Mouse (Mus musculus) embryonic facial prominence, embryonic 15.5 days (tissue): ENCODE results near the gene Hmgb2. TPM values are rescaled to one million over a fixed set of nuclear protein-coding genes. Genes with fewer than 3 reads are reported as not detected.

ENCODE experiments used
- ATAC-seq: fragments of 200-750 bp; cut with Nextera tagmentation; 2 replicates; pipeline ENCODE4 v1.8.0; 2017; ENCODE audit warnings: low read depth, moderate TSS enrichment; ENCODE audit not compliant: insufficient number of reproducible peaks, low FRiP score, low TSS enrichment
- H3K27ac ChIP-seq: fragments of 300-500 bp; sonication (generic); replicated peaks from 2 replicates; pipeline ENCODE4 v1.5.1; 2015; ENCODE audit warnings: mild to moderate bottlenecking, inconsistent platforms
- H3K27me3 ChIP-seq: fragments of 300-500 bp; sonication (generic); 2 replicates; pipeline ENCODE4 v1.6.1; 2015; ENCODE audit warnings: inconsistent platforms
- H3K36me3 ChIP-seq: fragments of 300-500 bp; sonication (generic); 2 replicates; pipeline ENCODE4 v1.6.1; 2015; ENCODE audit warnings: mild to moderate bottlenecking, inconsistent platforms
- H3K4me1 ChIP-seq: fragments of 300-500 bp; sonication (generic); 2 replicates; pipeline ENCODE4 v1.6.1; 2015; ENCODE audit warnings: inconsistent platforms
- H3K4me2 ChIP-seq: fragments of 300-500 bp; sonication (generic); replicated peaks from 2 replicates; pipeline ENCODE4 v1.6.1; 2015; ENCODE audit warnings: mild to moderate bottlenecking, inconsistent platforms
- H3K4me3 ChIP-seq: fragments of 300-500 bp; sonication (generic); replicated peaks from 2 replicates; pipeline ENCODE4 v1.5.1; 2015; ENCODE audit warnings: mild to moderate bottlenecking, inconsistent platforms
- H3K9ac ChIP-seq: fragments of 300-500 bp; sonication (generic); 2 replicates; pipeline ENCODE4 v1.6.1; 2015; ENCODE audit warnings: inconsistent platforms
- H3K9me3 ChIP-seq: fragments of 300-500 bp; sonication (generic); replicated peaks from 2 replicates; pipeline ENCODE4 v1.6.1; 2016; ENCODE audit warnings: inconsistent platforms
- WGBS: fragments of 180-500 bp; shearing (Covaris S2); methylation state at CpG from one replicate; pipeline ENCODE4 v1.1.7; 2015; 5-methylcytosine and 5-hydroxymethylcytosine counted together
- polyA plus RNA-seq: library from polyadenylated mRNA; unstranded; fragments of >200 nt; fragmentation: Nextera tagmentation; extraction: Ambion mirVana; gene quantifications from 2 replicates; pipeline ENCODE4 v1.2.1, GENCODE M21; 2015

Gene Hmgb2
- polyA plus RNA-seq = 277 and 280 TPM in 2 replicates

DNA sequence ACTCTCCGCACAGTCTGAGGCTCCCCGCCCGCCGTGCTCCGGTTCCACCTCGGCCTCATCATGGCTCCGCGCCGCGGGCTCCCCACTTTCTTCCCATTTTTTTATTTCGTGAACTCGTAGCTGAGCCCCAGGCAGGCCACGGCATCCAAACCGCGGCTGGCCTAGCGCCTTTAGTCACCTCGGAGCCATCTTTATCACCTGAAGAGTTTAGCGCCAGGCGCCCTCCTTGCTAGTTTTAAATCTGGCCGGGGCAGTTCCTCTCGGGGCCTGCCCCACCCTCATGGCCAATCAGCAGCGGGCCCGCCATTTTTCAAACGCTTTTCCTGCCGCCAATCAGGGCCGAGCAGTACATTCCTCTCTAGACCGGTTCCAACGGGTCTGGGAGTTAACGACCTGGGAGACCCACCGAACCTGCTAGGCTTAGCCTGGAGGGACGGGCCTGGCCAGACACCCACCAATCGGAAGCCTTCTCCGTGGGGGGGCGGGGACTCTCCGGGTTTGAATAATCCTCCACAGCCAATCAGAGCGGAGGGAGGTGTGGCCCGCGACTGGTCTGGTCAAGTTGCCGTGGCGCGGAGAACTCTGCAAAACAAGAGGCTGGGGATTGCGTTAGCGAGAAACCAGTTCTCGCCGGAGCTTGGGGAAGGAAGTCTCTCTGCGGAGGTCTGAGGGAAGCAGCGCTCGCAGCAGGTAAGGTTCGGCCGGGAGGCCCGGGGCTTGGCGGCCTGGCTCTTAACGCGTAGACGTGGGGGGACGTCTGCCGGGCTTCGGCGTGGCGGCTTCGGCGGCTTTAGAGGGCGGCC, at the start of gene Hmgb2:
Gene Hmgb2 (plus strand): TSS at position 592 of the 803 bp plus-strand sequence.
- Histone ChIP-seq H3K9me3 (no peaks in the 10 kb centered on the region), H3K27me3 (no peaks in the 10 kb centered on the region), H3K27ac (peak within 1 kb of the TSS; percentile 100), H3K36me3 (peaks cover 7% of the 10 kb centered on the region), H3K4me2 (peak within 1 kb of the TSS; percentile 96), H3K9ac (peak within 1 kb of the TSS; percentile 99), H3K4me3 (peak within 1 kb of the TSS; percentile 82), H3K4me1 (peaks cover 5% of the 10 kb centered on the region)
- under 1% methylated on average over 63 of the region's 63 CpGs for WGBS
- peak; percentile 100 for ATAC-seq

DNA sequence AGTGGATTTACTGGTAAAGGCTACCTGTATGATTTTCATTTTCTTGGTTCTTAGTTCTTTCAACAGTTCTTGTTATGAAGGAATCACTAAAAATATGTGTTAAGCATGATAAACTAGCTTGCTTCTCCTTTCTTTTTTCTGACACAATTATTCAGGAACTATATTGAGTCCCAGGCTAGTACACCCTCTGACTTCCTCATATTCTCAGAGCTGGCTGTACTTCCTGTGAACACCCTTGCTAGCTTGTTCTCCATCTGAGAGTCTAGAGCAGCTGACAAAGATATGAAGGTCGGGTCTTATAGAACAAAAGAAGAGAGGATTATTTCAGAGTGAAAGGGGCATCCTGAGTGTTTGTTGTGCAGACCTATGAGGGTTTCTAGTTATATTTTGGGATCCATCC, 48.9 kb upstream of the Hmgb2 start:
- 44% methylated on average over 1 of the region's 1 CpGs for WGBS
- ATAC-seq = no peak
- H3K9me3 ChIP-seq = no peaks in the 10 kb centered on the region
- H3K9ac ChIP-seq = no peak overlapping the region
- no peaks in the 10 kb centered on the region for H3K4me1 ChIP-seq
- no peaks in the 10 kb centered on the region for H3K27me3 ChIP-seq
- no peaks in the 10 kb centered on the region for H3K36me3 ChIP-seq
- H3K27ac ChIP-seq = no peak overlapping the region
- H3K4me3 ChIP-seq = no peak overlapping the region
- H3K4me2 ChIP-seq = no peak overlapping the region

DNA sequence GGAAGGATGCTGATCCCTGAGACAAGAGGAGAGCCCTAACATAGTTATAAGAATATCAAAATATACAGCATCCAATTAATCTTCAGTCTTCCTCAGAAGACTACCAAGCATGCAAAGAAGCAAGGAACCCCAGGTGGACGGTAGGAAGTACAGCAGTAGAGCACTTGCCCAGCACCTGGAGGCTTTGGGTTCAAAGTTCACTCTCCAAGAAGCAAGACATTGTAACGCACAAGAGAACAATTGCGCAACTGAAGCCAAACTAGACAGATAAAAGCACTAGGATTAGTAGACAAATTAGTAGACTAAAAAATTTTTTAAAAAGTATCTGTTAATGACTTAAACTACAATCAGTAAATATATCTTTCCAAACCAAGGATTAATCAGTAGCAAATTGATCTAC, 48.0 kb upstream of the Hmgb2 start:
- Histone ChIP-seq H3K27ac (no peak overlapping the region), H3K27me3 (no peaks in the 10 kb centered on the region), H3K4me2 (no peak overlapping the region), H3K36me3 (no peaks in the 10 kb centered on the region), H3K9me3 (no peaks in the 10 kb centered on the region), H3K9ac (no peak overlapping the region), H3K4me3 (no peak overlapping the region), H3K4me1 (peaks cover 3% of the 10 kb centered on the region; the same call in 1 of the 2 replicates)
- WGBS = 86% methylated on average over 3 of the region's 3 CpGs
- no peak for ATAC-seq

DNA sequence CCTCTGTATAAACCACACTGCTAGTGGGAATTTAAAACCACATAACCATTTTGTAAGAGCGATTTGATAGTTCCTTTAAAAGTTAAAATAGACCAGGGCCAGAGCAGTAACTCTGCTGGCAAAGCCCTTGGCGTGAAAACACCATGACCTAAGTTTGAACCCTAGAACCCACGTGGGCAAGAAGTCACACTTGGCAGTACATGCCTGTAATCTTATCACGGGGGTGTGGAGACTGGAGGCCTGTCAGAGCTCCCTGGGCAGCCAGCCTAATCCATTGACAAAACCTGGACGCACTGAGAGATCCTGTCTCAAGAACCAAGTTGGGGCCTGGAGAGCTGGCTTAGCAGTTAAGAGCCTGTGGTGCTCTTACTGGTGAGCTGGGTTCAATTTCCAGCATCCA, 43.1 kb upstream of the Hmgb2 start:
- H3K36me3 ChIP-seq = no peaks in the 10 kb centered on the region
- ATAC-seq = peak; percentile 73
- H3K9me3 ChIP-seq = no peaks in the 10 kb centered on the region
- WGBS = 46% methylated on average over 5 of the region's 5 CpGs
- H3K27ac ChIP-seq = no peak overlapping the region
- peaks cover 4% of the 10 kb centered on the region; the same call in 1 of the 2 replicates for H3K4me1 ChIP-seq
- no peaks in the 10 kb centered on the region for H3K27me3 ChIP-seq
- H3K4me2 ChIP-seq = no peak overlapping the region
- H3K9ac ChIP-seq = no peak overlapping the region
- H3K4me3 ChIP-seq = no peak overlapping the region

DNA sequence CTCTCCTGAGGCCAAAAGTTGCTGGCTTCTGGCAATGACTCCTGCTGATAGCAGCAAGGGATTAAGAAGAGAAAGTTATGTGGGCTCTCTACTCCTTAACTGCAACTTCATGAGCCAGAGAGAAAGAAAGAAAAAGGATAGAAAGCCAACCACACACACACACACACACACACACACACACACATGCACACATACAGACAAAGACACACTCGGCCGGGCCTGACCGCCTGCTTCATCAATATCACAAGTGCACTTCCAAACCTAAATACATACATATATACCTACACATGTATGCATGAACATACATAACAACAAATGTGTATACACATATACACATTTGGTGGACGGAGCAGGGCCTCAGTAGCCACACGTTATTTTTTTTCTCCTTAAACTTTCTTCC, 40.8 kb upstream of the Hmgb2 start:
- Histone ChIP-seq H3K4me3 (no peak overlapping the region), H3K4me2 (no peak overlapping the region), H3K4me1 (peaks cover 4% of the 10 kb centered on the region; the same call in 1 of the 2 replicates), H3K9ac (no peak overlapping the region), H3K36me3 (no peaks in the 10 kb centered on the region), H3K9me3 (no peaks in the 10 kb centered on the region), H3K27me3 (no peaks in the 10 kb centered on the region), H3K27ac (no peak overlapping the region)
- ATAC-seq = no peak
- 94% methylated on average over 5 of the region's 5 CpGs for WGBS

DNA sequence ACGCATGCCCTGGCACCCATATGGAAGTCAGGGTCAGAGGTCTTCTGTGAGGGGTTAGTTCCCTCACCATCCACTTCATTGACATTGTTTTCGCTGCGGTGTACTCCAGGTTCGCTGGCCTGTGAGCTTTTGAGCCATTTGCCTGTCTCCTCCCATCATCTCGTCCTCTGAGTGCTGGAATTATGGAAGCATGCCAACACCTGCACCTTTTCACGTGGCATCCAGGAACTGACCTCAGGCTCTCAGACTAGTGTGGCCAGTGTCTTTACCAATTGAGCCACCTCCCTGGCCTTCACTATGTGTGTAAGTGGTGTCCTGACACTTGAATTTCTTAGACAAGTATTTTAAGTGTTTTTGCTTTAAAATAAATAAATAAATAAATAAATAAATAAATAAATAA, 38.0 kb upstream of the Hmgb2 start:
- WGBS = 68% methylated on average over 6 of the region's 6 CpGs
- Histone ChIP-seq H3K27ac (no peak overlapping the region), H3K9ac (no peak overlapping the region), H3K27me3 (no peaks in the 10 kb centered on the region), H3K4me1 (peaks cover 2% of the 10 kb centered on the region; the same call in 1 of the 2 replicates), H3K4me3 (no peak overlapping the region), H3K9me3 (no peaks in the 10 kb centered on the region), H3K36me3 (no peaks in the 10 kb centered on the region), H3K4me2 (no peak overlapping the region)
- ATAC-seq = no peak

DNA sequence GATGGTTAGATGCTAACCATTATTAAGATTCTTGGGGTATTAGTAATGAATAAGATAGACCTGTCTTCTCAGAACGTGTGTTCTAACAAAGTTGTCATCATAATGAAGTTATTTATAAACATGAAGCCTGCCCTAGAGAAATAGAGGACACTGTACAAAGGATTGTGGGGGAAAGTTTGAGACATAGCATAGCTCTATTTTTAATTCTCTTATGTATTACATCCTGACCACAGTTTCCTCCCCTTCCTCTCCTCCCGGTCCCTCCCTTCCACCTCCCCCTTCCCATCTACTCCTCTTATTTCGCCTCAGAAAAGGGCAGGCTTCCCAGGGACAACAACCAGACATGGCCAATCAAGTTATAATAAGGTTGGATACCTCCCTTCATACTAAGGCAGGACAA, 33.3 kb upstream of the Hmgb2 start:
- Histone ChIP-seq H3K36me3 (peaks cover 14% of the 10 kb centered on the region), H3K9me3 (no peaks in the 10 kb centered on the region), H3K4me1 (no peaks in the 10 kb centered on the region), H3K4me2 (no peak overlapping the region), H3K27ac (no peak overlapping the region), H3K9ac (no peak overlapping the region), H3K27me3 (no peaks in the 10 kb centered on the region), H3K4me3 (no peak overlapping the region)
- WGBS = 45% methylated on average over 3 of the region's 3 CpGs
- ATAC-seq = no peak

DNA sequence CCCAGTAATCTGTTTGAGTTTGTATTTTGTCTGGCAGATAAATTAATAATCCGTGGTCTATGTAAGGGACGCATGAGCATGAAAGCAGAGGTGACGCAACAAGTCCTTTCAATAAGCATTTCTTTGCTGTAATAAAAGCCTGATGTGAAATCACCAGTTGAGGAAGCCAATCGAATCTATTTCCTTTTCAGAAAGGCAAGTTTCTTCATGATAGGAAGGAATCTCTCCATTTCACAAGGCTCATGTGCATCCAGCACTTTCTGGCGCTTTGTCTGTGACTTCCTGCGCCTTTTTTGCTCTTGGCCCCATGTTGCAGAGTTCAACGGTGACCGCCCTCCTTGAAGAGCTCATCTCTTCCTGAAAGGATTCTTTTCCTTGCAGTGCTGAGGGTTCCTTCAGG, 32.0 kb upstream of the Hmgb2 start:
- peaks cover 14% of the 10 kb centered on the region for H3K36me3 ChIP-seq
- H3K4me3 ChIP-seq = no peak overlapping the region
- no peaks in the 10 kb centered on the region for H3K9me3 ChIP-seq
- H3K9ac ChIP-seq = no peak overlapping the region
- WGBS = 83% methylated on average over 8 of the region's 8 CpGs
- ATAC-seq = no peak
- no peak overlapping the region for H3K27ac ChIP-seq
- H3K4me2 ChIP-seq = no peak overlapping the region
- no peaks in the 10 kb centered on the region for H3K4me1 ChIP-seq
- H3K27me3 ChIP-seq = no peaks in the 10 kb centered on the region

DNA sequence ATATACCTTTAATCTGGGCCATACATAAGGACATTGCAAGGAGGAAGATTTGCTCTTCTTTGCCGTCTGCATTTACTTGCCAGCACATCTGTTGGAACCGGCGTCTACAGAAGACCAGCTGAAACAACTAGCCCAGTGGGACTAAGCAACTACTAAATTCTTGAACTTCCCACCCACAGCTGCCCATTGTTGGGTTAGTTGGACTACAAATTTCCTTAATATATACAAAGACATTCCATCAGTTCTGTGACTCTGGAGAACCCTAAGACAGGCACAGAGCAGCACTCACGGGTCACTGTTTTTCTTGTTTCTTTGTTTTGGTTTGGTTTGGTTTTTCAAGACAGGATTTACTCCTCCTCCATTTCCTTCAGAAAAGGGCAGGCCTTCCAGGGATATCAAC, 31.1 kb upstream of the Hmgb2 start:
- H3K36me3 ChIP-seq = peaks cover 14% of the 10 kb centered on the region
- H3K9ac ChIP-seq = no peak overlapping the region
- H3K9me3 ChIP-seq = no peaks in the 10 kb centered on the region
- peaks cover 4% of the 10 kb centered on the region for H3K4me1 ChIP-seq
- WGBS = 67% methylated on average over 4 of the region's 4 CpGs
- no peak for ATAC-seq
- no peak overlapping the region for H3K4me3 ChIP-seq
- H3K4me2 ChIP-seq = no peak overlapping the region
- no peaks in the 10 kb centered on the region for H3K27me3 ChIP-seq
- H3K27ac ChIP-seq = no peak overlapping the region

DNA sequence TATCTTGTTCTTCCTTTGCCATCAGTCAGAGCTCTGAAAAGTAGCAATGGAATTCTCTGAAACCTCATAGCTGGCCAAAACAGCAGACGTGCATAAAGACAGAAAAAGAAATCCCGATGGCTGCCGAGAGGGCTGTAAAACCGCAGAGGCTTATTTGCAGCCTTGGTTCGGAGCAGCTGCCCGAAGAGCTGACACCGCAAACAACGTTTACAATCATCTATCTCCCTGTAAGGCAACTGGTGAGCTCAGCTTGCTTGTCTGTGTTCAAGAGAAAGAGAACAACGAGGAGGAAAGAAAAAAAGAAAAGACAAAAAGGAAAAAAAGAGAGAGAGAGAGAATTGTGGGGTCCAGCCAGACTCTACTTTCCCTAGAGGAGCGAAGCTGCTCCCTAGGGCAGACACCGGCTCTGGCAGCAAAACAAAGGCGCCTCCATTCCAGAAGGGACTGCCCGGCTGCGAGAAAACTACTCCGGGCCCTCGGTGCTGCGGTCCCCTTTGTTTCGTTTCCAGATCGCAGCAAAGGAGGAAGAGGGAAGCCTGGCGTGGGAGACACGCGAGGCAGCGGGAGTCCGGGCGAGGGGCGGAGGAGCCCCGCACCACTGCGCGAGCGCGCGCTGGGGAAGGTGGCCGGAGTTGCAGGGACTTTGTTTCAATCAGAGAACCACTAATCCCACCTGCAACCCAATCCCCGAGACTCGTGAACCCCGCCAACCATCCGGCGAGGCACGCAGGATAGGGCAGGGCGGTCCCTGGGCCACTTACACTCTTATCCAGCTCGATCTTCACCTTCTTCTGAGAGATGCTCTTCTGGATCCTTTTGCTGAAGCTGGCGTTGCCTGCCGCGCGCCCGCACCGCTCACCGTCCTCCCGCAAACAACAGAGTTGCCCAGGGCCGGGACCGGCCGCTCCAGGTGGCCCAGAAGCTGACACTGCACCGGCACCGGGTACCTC, 24.9 kb upstream of the Hmgb2 start:
- WGBS = under 1% methylated on average over 54 of the region's 54 CpGs
- Histone ChIP-seq H3K4me3 (peak overlapping the region; percentile 91), H3K4me1 (peaks cover 6% of the 10 kb centered on the region), H3K9me3 (no peaks in the 10 kb centered on the region), H3K4me2 (peak overlapping the region; percentile 82), H3K9ac (peak overlapping the region; percentile 76), H3K27me3 (no peaks in the 10 kb centered on the region), H3K36me3 (peaks cover 6% of the 10 kb centered on the region), H3K27ac (peak overlapping the region; percentile 96)
- peak; percentile 67 for ATAC-seq

DNA sequence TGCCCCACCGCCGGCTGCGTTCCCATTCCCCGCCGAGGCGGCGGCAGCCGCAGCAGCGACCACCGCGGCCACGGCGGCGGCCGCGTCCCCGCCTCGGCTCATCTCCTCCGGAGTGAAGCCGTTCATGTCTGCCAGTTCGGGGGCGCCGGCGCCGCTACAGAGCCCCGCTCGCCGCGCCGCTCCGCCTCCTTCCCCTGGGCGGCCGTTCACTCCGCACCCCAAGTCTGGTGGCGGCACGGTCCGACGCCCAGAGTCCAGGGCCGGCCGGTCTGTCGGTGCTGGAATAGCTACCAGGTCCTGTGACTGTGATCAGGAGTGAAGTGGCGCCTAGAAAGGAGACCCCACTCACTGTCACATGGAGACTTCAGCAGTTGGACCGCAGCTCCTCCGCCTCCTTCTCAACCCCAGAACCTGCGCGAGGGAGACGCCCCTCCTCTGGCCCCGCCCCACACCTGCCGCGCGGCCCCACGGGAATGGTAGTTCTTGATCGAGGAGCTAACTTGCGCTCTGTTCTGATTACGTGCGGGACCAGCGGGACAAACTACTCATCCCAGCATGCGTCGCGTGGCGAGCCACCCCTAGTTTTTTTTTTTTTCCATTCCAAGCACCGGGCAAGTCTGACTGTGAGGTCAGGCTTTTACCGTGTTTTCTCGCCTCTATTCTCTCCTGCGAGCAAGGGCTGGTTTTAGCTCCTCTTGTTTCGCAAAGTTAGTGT, 24.1 kb upstream of the Hmgb2 start, which contains the start of gene Sap30:
Gene Sap30 (minus strand): TSS at position 420 of the 715 bp plus-strand sequence.
- H3K4me2 ChIP-seq = peak within 1 kb of the TSS; percentile 82
- no peaks in the 10 kb centered on the region for H3K27me3 ChIP-seq
- peak within 1 kb of the TSS; percentile 91 for H3K4me3 ChIP-seq
- peak within 1 kb of the TSS; percentile 76 for H3K9ac ChIP-seq
- peaks cover 6% of the 10 kb centered on the region for H3K4me1 ChIP-seq
- ATAC-seq = peak; percentile 98
- under 1% methylated on average over 45 of the region's 66 CpGs for WGBS
- H3K27ac ChIP-seq = peak within 1 kb of the TSS; percentile 96
- no peaks in the 10 kb centered on the region for H3K9me3 ChIP-seq
- no peaks in the 10 kb centered on the region for H3K36me3 ChIP-seq
